Mouse (Mus musculus) heart, postnatal 10 days (tissue): ENCODE results near the gene Chrnb1. TPM values are rescaled to one million over a fixed set of nuclear protein-coding genes. Genes with fewer than 3 reads are reported as not detected.

ENCODE experiments used
- DNase-seq, 2 experiments: peaks; one replicate each; pipeline ENCODE4 v3.0.0; 2021
- intact Hi-C: fragments of 180-260 bp; cut with DNase I; formaldehyde crosslinking; loops from one replicate; pipeline ENCODE4 v1.15.1; 2025
- total RNA-seq, 2 experiments: library from RNA; stranded (reverse); gene quantifications; 2 replicates each; pipeline ENCODE4 v1.2.3; 2021

The Chrnb1 gene
- total RNA-seq, 2 experiments from 2014 or later = 5.8 to 7.1 TPM

DNA sequence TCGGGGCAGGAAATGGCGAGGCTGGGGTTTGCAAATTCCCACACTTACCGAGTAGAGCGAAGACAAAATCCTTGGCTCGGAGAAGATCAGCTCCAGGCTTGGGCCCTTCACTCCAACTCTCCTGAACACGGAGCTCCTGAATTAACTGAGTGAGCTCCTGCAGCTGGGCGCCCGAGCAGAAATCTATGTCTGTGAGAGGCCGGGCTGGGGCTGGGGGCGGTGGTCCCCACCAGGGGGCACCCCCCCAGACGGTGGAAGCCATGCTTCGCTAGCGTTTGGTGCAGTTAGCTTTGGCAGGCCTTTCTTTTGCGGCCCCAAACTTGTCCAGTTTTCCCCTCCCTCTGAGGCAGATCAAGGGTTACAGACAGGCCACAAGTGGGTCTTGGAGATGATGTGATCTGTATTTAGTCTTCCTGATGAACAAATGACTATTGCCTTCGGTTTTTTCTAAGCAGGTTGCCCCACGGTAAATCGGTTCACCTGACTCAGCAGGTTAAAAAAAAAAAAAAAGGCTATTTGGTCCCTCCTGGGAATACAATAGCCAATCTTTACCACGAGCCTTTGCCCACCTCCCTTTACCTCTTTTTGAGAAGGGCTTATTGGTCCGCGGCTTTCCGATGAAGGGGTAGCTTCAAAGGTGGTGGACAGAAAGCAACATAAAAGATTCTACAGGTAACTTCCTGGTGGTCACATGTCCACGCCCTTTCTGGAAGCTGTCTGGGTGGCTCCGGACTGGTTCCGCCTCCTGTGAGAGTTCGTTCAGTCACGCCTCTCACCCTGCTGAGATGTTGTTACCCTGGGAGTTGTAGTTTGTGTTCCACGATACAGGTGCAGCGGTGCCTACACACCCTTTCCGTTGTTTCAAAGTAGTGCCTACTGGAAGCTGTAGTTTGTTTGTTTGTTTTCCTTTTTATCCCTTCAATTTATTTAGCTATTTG is 9.5 kb upstream of the Chrnb1 start, which contains the start of gene Tmem102:
Tmem102 (minus strand) TSS at position 653 of the 938 bp plus-strand sequence.
- intact Hi-C loops = loop anchor here (2.0 kb wide), 1 partner anchor 72 kb away; no protein-coding TSS in a partner anchor
- peak; percentile 19 to 34 for DNase-seq

DNA sequence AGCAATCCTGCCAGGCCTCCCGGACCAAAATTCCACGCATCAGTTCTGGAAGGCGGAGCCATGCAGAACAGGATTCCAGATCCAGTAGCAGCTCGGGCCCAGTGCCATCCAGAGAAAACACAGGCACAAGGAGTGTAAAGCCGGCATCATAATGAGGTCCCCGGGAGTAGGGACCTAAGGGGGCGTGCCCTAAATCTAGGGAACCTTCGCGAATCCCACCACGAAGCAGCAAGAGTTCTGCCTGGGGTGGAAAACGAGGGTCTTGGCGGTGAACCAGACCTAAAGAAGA is 8.9 kb upstream of the Chrnb1 start:
- DNase-seq = peak; percentile 36 to 51
- intact Hi-C loops = loop anchor here (2.0 kb wide), 1 partner anchor 72 kb away; no protein-coding TSS in a partner anchor

DNA sequence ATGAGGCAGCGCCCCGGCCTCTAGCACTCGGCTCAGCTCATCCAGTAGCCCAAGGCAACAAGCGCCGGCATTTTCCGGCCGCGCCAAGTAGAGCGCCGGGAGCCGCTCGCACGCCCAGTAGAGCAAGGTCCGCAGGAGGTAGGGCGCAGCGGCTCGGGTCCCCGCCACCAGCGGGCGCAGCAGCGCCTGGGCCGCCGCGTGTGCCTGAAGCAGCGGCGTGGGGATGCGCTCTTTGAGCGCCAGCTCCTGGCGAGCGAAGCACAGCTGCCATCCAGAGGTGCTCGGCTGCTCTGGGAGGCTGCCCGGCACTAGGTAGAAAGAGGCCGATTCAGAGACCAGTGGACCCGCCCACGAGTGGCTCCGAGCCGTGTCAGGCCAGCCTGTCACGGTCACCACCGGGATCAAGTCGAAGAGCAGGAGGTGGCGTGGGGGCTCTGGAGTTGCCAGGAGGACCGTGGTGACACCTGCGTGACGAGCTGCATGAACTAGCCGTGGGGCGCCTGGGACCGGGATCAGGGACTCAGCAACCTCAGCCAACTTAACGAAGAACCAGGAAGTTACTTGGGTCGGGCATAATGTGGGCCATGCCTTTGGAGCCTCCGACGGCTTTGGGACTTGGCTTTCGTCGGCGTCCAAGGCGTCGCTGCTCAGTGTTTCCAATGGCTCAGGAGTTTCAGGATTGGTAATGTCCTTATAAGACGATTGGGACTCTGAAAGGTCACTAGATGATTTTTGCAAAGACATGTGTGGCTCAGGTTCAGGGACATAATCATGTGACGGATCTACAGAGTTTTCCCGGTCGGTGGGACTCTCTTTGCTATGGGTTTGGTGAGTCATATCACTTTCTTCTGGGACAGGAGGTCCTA is 8.3 kb upstream of the Chrnb1 start:
- intact Hi-C loops = loop anchor here (2.0 kb wide), 3 partner anchors 33 to 73 kb away; partner anchors contain the start of genes Nlgn2 and Zbtb4
- peak; percentile 80 to 84 for DNase-seq

DNA sequence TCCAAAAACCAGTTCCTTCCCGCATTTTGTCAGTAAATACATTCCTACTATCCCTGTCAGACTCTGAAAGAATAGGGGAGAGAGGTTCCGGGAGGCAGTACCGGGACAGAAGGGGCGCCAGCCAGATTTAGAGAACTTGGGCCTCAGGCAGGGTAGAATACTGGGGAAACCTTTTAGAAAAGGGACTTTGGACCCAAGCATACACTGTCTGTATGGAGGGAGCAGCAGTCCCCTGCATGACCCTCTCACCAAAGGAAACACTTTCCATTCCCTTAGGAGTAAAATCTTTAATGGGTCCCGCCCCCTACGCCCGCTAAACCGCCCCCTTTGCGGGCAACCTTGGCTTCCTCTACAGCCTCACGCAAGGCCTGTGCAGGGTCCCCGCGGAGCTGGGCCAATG is 7.6 kb upstream of the Chrnb1 start:
- no peak for DNase-seq
- intact Hi-C loops = loop anchor here (2.0 kb wide), 2 partner anchors 33 to 39 kb away; partner anchors contain the start of genes Nlgn2 and Zbtb4

DNA sequence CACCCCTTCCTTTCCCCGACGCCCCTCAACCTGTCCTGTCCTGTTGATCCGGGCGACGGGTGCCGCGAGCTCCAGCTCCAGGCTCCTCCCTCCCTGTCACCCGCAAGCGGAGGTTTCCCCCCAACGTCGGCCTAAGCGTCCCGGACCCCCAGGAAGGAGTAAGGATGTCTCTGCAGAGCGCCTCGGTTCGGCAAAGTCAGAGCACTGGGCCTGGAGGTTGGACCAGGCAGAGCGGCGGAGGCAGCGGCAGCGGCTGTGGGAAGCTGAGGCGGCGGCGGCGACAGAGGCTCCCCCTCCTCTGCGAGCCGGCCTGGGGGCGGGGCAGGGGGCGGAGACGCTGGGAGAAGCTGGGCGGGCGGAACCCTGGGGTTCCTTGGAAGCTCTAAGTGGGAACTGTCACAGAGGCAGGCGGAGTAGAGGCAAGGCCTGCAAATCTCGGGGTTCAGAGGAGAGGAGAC is 6.9 kb upstream of the Chrnb1 start:
- intact Hi-C loops = loop anchor here (2.0 kb wide), 2 partner anchors 34 to 38 kb away; partner anchors contain the start of genes Nlgn2 and Zbtb4

DNA sequence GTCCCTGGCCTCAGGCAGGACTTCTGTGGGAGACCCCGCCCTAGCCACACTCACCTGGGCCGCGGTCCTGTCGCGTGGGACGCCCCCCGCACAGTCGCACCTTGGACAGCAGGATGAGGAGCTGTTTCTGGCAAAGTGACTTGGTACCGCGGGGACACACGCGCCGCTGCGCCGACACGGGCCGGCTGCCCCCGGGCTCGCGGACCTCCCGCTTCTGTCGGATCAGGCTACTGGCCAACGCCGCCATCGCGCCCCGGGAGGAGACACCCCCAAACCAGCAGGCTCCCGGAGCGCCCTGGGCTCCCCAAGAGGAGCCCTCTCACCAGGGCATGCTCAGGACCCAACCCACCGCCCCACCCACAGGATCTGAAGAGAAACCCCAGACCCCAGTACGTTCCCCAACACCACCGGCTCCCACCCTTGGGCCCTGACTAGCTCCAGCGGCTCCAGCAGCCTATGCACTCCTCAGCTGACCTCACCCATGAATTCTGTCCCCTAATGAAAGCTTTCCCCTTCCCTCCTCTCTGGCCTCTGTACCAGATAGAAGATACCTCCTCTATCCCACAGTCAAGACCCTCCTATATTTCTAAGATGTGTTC is 5.7 kb upstream of the Chrnb1 start, which contains the start of gene Fgf11:
Fgf11 (minus strand) TSS at position 479 of the 599 bp plus-strand sequence.
- intact Hi-C loops = no loop called here
- peak in 1 of 2 experiments; percentile 19 for DNase-seq

More for the DNA sequence above, 6.9 kb upstream of the Chrnb1 start:
- peak; percentile 88 to 89 for DNase-seq

DNA sequence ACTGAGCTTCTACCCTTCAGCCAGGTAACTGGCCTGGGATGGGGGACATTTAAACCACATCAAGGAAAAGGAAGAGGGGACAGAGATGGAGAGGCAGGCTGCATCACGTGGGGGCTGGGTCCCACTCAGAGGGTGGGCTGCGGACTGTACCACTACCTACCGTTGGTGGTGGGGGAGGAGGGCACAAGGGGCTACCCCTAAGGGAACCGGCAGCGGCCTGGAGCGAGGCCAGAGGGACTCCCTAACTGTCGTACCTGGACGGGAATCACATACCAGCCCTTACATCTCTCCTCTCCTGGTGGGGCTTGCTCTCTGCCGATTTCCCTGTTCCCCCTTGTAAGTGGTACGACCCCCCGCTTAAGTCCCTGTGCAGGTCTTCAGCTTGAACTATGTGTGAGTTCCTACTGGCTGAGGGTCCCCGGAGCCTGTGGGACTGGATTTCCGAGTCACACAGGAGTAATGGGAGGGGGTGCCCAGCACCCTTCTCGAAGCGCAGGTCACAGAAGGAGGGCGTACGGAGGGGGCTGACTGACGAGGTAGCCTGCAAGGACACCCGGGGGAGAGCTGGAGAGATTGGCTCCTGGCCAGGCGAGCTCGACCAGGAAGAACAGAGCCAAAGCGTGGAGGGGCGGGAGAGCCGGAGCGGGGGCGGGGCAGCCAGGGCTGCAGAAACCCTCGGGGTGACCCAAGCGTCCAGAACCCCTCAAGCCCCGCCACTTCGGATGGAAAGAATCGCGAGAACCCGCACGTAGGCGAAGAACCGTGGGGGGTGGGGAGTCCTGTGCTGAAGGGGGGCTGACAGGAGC is 4.9 kb upstream of the Chrnb1 start:
- peak; percentile 57 to 70 for DNase-seq
- intact Hi-C loops = no loop called here

DNA sequence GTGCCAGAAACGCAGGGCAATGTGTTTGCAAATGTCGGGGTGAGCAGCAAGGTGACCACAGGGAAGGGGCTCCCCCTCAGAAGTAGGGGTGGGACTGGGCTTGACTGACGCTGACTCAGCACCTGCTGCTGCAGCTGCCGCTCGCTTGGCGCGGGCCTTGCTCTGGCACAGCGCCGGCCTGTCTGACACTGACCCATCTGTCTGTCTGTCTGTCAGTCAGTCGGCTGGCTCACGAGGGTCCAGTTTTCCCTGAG is 4.3 kb upstream of the Chrnb1 start:
- intact Hi-C loops = no loop called here
- DNase-seq = peak; percentile 18 to 28

DNA sequence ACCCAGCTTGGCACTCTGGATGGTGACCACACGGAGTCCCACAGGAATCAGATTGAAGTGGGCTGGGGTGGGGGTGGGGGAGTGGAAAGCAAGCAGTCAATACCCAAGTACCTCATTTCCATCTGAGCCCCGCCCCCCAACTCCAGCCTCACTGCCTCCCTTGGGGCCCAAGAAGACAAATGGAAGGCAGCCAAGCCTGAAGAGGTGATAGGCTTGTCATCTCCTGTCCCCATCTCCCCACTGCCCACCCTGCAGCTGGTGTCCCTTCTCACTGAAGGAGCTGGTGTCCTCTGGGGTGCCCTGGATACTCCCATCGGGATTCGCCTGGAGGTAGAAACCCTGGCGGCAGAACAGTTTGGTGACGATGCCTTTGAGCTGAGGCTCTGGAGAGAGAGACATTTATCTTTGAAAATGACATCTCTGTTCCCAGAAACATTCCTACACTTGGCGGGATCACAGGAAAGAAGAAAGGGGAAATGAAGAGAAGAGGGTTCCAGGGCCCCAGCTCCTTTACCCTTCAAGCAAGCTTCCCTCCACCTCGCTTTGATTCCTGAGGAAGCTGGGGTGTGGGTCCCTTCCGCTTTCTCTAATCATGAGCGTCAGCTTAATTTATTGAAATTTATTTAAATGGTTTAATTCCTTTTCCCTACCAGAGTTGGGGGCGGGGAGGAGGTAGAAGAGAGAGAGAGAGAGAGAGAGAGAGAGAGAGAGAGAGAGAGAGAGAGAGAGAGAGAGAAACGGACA is 3.8 kb upstream of the Chrnb1 start:
- DNase-seq = peak in 1 of 2 experiments; percentile 25
- intact Hi-C loops = no loop called here

DNA sequence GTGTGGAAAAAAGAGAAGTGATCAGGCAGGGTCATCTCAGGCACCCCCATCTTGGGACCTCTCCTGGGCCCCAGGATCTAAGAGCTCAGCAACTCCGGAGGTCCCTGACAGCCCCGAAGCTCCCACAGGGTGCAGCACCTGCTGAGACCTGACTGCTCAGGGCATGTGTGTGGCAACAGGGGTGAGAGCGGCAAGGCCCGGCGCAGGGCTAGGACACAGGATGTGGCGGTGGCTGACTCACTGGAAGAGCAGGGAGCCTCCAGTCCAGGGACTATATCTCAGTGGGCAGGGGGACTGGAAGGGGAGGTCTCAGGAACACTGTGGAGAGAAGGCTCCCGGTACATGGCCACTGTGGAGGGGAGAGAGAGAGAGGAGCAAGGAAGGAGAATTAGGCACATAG is 2.2 kb upstream of the Chrnb1 start:
- DNase-seq = no peak
- intact Hi-C loops = no loop called here

DNA sequence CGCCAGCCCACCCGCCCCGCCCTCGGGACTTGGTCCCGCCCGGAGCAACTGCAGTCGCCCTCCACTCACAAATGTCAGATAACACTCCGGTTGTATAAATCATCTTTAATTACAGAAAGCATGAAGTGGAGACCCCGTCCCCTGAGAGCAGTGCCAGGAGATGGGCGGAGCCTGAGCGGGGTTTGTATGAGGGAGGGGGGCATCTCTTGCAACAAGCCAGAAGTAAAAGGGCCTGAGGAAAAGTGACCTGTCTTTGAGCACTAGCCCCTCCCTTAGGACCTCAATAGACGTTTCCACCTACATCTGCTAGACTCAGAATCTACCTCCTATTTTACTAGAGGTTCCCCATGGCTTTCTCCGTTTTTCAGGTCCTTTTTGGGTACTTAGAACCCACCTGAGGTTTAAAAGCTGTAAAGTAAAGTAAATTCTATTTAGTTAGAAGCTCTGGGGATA is 266 bp upstream of the Chrnb1 start:
- intact Hi-C loops = no loop called here
- no peak for DNase-seq

DNA sequence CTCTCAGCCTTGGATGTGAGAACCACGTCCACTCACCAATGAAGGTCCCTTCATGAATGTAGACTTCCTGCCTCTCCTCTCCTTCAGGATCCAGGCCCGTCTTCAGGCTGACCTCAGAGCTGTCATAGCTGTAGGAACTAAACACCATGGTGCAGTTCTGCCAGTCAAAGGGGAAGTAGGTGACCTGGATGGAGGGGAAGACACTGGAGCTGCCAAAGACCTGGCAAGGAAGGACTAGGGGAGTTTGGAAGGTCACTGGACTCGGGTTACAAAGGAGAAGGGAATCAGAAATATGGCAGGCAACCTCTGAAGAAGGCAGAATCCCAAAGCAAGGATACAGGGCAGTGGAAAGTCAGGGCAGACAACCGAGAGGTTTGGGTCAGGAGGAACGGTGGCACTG is 2.3 kb downstream of the Chrnb1 start:
- intact Hi-C loops = no loop called here
- no peak for DNase-seq

DNA sequence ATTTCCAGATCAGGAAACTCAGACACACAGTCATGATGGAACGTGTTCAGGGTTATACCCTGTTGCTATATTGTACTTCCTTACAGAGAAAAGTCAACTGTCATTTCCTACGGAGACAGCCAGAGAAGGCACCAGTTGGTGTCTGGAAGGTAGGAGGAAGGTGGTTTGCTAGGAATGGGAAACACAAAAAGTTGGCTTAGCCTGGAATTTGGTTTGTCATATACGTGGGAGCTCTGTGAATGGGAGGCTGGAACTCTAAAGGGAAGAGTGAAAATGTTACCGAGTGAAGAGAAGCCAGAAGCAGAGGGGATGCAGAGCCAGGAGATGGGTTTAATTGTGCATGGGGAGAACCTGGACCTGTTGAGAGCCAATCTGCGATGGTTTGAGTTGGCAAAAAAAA is 4.3 kb downstream of the Chrnb1 start:
- DNase-seq = no peak
- intact Hi-C loops = no loop called here

DNA sequence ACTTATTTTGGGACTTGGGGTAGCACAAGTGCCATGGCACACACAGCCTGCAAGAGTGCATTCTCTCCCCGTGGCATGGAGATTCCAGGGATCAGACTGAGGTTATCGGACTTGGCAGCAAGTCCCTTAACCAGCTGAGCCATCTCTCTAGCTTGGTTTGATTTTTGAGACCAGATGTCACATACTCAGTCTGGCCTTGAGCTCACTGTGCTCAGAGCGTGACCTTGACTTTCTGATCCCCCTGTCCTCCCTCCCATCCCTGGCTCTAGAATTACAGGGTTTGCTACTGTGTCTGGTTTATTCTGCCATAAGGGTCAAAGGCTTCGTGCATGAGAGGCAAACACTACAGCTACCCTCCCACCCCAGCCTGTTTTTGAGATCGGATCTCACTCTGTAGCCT is 6.3 kb downstream of the Chrnb1 start:
- intact Hi-C loops = no loop called here
- DNase-seq = no peak

DNA sequence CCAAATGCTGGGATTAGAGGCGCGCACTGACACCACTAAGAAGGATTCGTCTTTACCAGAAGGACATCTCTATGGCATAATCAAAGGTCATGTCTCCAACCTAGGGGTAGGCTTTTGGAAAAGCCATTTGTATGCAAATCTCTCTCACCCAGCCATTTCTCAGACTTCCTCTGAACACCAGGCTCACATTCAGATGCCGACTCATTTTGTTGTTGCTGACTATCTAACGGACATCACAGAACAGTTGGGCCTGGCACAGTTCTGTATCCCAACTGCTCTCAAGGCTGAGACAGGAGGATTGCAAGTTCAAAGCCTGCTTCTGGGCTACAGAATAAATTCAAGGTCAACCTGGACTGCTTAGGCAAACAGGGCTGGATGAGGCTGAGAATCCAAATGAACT is 8.4 kb downstream of the Chrnb1 start:
- no peak for DNase-seq
- intact Hi-C loops = no loop called here

DNA sequence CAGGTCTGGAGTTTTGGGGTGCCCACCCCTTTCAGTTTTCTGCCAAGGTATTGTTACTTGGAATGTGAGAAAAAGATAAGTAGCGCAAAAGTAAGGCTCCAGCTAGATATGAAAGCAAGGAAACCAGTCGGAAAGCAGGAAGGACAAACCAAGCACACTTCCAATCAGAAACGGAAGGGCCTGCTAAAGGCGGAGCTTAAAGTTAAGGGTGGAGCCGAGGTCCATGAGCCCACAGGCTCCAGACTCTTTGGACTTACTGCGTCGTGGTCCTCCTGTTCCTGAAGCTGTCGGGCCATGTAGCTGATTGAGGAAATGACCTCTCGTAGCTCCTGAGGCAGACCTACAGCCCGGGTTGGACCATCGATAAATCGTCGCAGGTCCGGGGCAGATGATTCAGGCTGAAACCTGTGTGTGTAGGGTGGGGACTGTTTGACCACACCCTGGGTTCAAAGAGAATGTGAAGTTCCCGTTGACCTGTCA is 10.9 kb downstream of the Chrnb1 start:
- DNase-seq = peak; percentile 63 to 68
- intact Hi-C loops = no loop called here

DNA sequence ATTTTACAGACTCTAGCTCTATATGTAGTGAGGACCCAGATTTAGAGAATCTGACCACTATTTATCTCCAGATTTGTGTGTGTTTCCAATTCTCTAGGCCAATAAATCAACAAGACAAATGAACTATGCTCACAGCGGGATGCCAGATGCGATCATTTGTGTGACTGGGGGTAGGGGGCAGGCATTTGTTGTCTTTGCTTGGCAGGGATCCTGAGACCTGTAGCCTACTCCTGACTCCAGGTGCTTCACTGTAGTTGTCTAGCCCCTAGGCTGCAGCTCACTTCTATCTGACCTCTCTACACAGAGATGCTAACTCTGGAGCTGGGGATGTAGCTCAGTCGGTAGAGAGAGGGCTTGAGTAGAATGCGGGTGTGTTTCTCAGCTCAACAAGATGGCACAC is 13.9 kb downstream of the Chrnb1 start:
- no peak for DNase-seq
- intact Hi-C loops = no loop called here

DNA sequence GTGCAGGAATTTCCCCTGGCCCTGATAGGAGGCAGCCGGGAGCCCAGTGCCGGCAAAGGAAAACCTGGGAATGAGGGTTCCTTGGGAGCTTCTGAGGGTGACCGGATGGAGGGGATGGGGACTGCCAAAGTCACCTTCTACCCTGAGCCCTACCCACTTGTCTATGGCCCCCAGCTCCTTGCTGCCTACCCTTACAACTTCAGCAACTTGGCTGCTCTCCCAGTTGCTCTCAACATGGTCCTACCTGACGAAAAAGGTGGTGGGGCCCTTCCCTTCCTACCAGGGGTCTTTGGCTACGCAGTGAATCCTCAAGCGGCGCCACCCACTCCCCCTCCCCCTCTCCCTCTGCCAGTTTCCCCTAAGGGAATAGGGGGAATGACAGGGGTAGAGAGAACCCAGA is 16.8 kb downstream of the Chrnb1 start:
- DNase-seq = no peak
- intact Hi-C loops = no loop called here
